Mouse (Mus musculus) stomach, postnatal 0 days (tissue): ENCODE data around the gene Ccsap. TPM values are rescaled to one million over a fixed set of nuclear protein-coding genes. Genes with fewer than 3 reads are reported as not detected.

ENCODE experiments used
- ATAC-seq: fragments of 200-750 bp; cut with Nextera tagmentation; 2 replicates; pipeline ENCODE4 v1.8.0; 2017; ENCODE audit not compliant: low FRiP score, low TSS enrichment
- DNase-seq: peaks from one replicate; pipeline ENCODE4 v3.0.0-alpha.2; 2016; ENCODE audit warnings: low spot score
- H3K27ac ChIP-seq: fragments of 300-500 bp; sonication (generic); replicated peaks from 2 replicates; pipeline ENCODE4 v1.5.1; 2014; ENCODE audit warnings: mild to moderate bottlenecking, control low read depth
- H3K27me3 ChIP-seq: fragments of 300-500 bp; sonication (generic); 2 replicates; pipeline ENCODE4 v1.6.1; 2014; ENCODE audit warnings: low read length; ENCODE audit not compliant: control insufficient read depth, insufficient read depth
- H3K36me3 ChIP-seq: fragments of 300-500 bp; sonication (generic); 2 replicates; pipeline ENCODE4 v1.6.1; 2014; ENCODE audit warnings: low read length, mixed read lengths; ENCODE audit not compliant: control insufficient read depth, insufficient read depth
- H3K4me1 ChIP-seq: fragments of 300-500 bp; sonication (generic); replicated peaks from 2 replicates; pipeline ENCODE4 v1.6.1; 2014; ENCODE audit warnings: antibody characterized with exemption; ENCODE audit not compliant: control insufficient read depth, insufficient read depth
- H3K4me2 ChIP-seq: fragments of 300-500 bp; sonication (generic); replicated peaks from 2 replicates; pipeline ENCODE4 v1.6.1; 2014; ENCODE audit warnings: low read depth, mild to moderate bottlenecking, control low read depth, moderate library complexity
- H3K4me3 ChIP-seq: fragments of 300-500 bp; sonication (generic); 2 replicates; pipeline ENCODE4 v1.5.1; 2014; ENCODE audit warnings: low read depth, low read length, control low read depth
- H3K9ac ChIP-seq: fragments of 300-500 bp; sonication (generic); 2 replicates; pipeline ENCODE4 v1.6.1; 2014; ENCODE audit warnings: mild to moderate bottlenecking, low read length, control low read depth, mixed read lengths
- H3K9me3 ChIP-seq: fragments of 300-500 bp; sonication (generic); 2 replicates; pipeline ENCODE4 v1.6.1; 2016; ENCODE audit warnings: low read length; ENCODE audit not compliant: control insufficient read depth
- CTCF ChIP-seq: IDR thresholded peaks from 2 replicates; pipeline ENCODE4 v1.5.1; 2016; ENCODE audit warnings: antibody characterized with exemption, low read depth, mild to moderate bottlenecking, moderate library complexity
- EP300 ChIP-seq: optimal IDR thresholded peaks from 2 replicates; pipeline ENCODE3; 2016; ENCODE audit warnings: antibody characterized with exemption
- WGBS: fragments of 180-500 bp; shearing (Covaris S2); extraction: QIAGEN DNeasy Blood & Tissue Kit; methylation state at CpG from one replicate; pipeline ENCODE4 v1.1.7; 2014; 5-methylcytosine and 5-hydroxymethylcytosine counted together
- polyA plus RNA-seq: library from polyadenylated mRNA; unstranded; fragments of >200 nt; fragmentation: Nextera tagmentation; extraction: Ambion mirVana; gene quantifications from 2 replicates; pipeline ENCODE4 v1.2.1, GENCODE M21; 2015

The Ccsap gene
- polyA plus RNA-seq, 1 experiment from 2014 or later: 0.91 TPM

DNA sequence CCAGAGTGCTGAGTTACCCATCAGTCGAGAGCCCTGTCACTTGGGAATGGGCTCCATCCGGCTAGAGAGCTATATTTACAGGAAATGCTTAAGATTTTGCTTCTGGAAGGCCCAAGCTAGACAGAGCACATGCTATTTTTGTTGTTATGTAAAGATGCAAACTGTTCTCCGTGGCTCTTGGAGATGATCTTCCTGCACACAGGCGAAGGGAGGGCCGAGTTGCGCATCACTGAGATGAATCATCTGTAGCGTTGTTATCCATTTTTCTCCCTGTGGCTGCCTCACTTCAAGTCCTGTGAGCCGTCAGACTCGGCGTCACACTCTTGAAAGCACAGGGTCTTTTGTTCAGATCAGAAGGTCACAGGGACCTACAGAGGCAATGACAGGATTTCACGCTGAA, 14.3 kb upstream of the Ccsap start:
- WGBS: 78% methylated on average over 11 of the region's 11 CpGs
- no peak for ATAC-seq
- no peaks in the 10 kb centered on the region for H3K9me3 ChIP-seq
- H3K27me3 ChIP-seq: no peaks in the 10 kb centered on the region
- no peak overlapping the region for H3K9ac ChIP-seq
- no peak for DNase-seq
- H3K4me1 ChIP-seq: no peaks in the 10 kb centered on the region
- H3K4me2 ChIP-seq: no peak overlapping the region
- no peak overlapping the region for H3K27ac ChIP-seq
- H3K4me3 ChIP-seq: no peak overlapping the region
- H3K36me3 ChIP-seq: no peaks in the 10 kb centered on the region
- no peak for TF ChIP-seq EP300
- TF ChIP-seq CTCF: no peak

DNA sequence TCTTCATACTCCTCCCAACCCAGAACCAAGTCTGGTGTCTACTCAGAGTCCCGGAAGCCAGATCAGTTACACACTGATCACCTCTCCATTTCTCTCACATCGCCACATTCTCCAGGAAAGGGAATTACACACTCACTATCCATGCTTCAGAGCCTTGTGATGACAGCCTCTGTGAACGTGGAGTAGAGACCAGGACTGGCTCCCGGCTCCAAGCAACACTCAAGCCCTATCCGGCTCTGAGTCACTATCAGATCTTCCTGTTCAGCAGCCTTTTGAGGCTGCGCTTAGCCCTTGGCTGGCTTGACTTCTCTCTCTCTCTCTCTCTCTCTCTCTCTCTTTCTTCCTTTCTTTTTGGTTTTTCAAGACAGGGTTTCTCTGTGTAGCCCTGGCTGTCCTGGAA, 13.4 kb upstream of the Ccsap start:
- H3K4me2 ChIP-seq: no peak overlapping the region
- ATAC-seq: no peak

DNA sequence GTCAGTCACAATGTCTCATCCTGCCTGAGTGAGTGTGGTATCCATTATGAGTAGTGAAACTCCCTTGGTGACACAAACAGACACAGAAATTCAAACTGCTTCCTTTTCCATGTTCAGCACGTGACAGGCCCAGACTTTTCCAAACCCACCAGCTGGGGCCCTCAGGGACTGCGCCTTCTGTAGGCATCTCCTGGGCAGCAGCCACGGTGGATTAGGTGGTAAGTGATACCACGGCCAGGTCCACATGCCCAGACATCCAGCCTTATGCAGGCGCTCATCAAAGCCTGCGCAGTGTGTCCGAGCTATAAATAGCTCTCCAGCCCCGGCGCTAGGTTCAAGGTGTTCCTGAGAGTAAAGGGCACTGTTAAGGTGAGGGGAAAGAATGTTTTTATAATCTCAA, 12.0 kb upstream of the Ccsap start:
- no peak overlapping the region for H3K4me3 ChIP-seq
- no peak overlapping the region for H3K4me2 ChIP-seq
- H3K4me1 ChIP-seq: no peaks in the 10 kb centered on the region
- H3K9me3 ChIP-seq: no peaks in the 10 kb centered on the region
- ATAC-seq (no peak), DNase-seq (no peak)
- H3K9ac ChIP-seq: no peak overlapping the region
- TF ChIP-seq CTCF: no peak
- H3K27me3 ChIP-seq: no peaks in the 10 kb centered on the region
- WGBS: 74% methylated on average over 9 of the region's 9 CpGs
- H3K27ac ChIP-seq: no peak overlapping the region
- H3K36me3 ChIP-seq: no peaks in the 10 kb centered on the region

More for the DNA sequence above, 13.4 kb upstream of the Ccsap start:
- H3K27ac ChIP-seq: no peak overlapping the region
- DNase-seq: no peak
- no peak overlapping the region for H3K9ac ChIP-seq
- WGBS: 70% methylated on average over 6 of the region's 6 CpGs
- H3K4me3 ChIP-seq: no peak overlapping the region
- TF ChIP-seq CTCF (no peak), EP300 (no peak)
- H3K36me3 ChIP-seq: no peaks in the 10 kb centered on the region
- no peaks in the 10 kb centered on the region for H3K4me1 ChIP-seq
- H3K27me3 ChIP-seq: no peaks in the 10 kb centered on the region
- H3K9me3 ChIP-seq: no peaks in the 10 kb centered on the region

DNA sequence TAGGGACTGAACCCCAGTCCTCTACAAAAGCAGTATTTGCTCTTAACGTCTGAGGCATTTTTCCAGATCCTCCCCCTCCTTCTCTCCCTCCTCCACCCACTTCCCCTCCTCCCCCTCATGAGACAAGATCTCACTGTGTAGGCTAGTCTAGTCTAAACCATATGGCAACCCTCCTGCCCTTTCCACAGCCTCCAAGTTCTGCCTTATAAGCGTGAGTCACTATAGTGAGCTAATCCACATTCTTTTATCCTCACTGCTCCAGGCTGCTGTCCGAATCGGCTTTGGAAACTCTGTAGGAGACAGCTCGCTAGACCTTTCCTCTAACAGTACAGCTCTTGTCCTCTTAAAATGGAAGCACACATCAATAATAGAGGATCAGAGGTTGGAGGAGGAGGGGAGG, 7.0 kb upstream of the Ccsap start:
- H3K9me3 ChIP-seq: no peaks in the 10 kb centered on the region
- no peaks in the 10 kb centered on the region for H3K36me3 ChIP-seq
- peak; percentile 60; the same call in 1 of the 2 replicates for ATAC-seq
- TF ChIP-seq CTCF (no peak), EP300 (no peak)
- no peak overlapping the region for H3K9ac ChIP-seq
- no peaks in the 10 kb centered on the region for H3K4me1 ChIP-seq
- H3K4me2 ChIP-seq: no peak overlapping the region
- no peak overlapping the region for H3K4me3 ChIP-seq
- 20% methylated on average over 5 of the region's 5 CpGs for WGBS
- no peaks in the 10 kb centered on the region for H3K27me3 ChIP-seq
- no peak overlapping the region for H3K27ac ChIP-seq
- no peak for DNase-seq

DNA sequence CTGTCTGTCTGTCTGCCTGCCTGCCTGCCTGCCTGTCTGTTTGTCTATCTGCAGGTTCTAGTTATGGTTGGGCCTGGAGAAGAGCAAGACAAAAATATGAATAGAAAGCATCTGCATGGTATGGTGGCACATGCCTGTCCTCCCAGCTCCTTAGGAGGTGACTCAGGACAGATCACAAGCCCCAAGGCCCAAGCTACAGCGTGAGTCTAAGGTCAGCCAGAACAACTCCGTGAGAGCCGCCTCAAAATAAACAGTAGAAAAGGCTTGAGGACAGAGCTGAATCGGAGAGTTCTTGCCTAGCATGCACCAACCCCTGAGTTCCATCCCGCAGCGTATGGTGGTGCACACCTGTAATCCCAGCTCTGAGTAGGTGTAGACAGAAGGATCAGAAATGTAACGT, 5.8 kb upstream of the Ccsap start:
- no peaks in the 10 kb centered on the region for H3K27me3 ChIP-seq
- ATAC-seq: no peak
- WGBS: 53% methylated on average over 7 of the region's 7 CpGs

DNA sequence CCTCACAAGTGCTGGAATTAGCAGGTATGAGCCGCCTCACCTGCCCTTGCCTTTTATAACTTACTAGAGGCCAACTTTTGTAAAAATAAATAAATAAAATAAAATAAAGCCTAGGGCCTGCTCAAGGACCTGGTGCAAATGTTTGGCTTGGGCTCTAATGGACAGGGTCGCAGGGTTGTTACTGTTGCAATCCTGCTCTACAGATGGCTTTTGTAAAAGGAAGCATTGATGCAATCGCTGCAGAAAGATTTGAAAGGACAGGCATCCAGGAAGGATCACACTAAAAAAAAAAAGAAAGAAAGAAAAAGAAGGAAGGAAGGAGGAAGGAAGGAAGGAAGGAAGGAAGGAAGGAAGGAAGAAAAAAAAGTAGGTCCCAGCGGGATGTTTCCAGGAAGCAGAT, 377 bp upstream of the Ccsap start:
- Histone ChIP-seq H3K4me3 (peak overlapping the region; percentile 81; the same call in 1 of the 2 replicates), H3K4me1 (no peaks in the 10 kb centered on the region), H3K9me3 (no peaks in the 10 kb centered on the region), H3K27me3 (no peaks in the 10 kb centered on the region), H3K27ac (no peak overlapping the region), H3K9ac (no peak overlapping the region), H3K36me3 (no peaks in the 10 kb centered on the region), H3K4me2 (no peak overlapping the region)
- ATAC-seq: no peak
- 64% methylated on average over 4 of the region's 4 CpGs for WGBS
- TF ChIP-seq CTCF (no peak), EP300 (no peak)
- no peak for DNase-seq

More for the DNA sequence above, 5.8 kb upstream of the Ccsap start:
- H3K9me3 ChIP-seq: no peaks in the 10 kb centered on the region
- DNase-seq: no peak
- H3K4me3 ChIP-seq: no peak overlapping the region
- TF ChIP-seq CTCF: no peak
- no peaks in the 10 kb centered on the region for H3K36me3 ChIP-seq
- no peak overlapping the region for H3K27ac ChIP-seq
- H3K4me1 ChIP-seq: no peaks in the 10 kb centered on the region
- no peak overlapping the region for H3K4me2 ChIP-seq
- H3K9ac ChIP-seq: no peak overlapping the region
